Mouse (Mus musculus) brain, embryonic 18.5 days (tissue): ENCODE data around the gene Scgb1b2.

Experiments
- DNase-seq: peaks from one replicate; pipeline ENCODE4 v3.0.0-alpha.2; 2012; ENCODE audit warnings: low read depth, low spot score

Gene Scgb1b2

DNA sequence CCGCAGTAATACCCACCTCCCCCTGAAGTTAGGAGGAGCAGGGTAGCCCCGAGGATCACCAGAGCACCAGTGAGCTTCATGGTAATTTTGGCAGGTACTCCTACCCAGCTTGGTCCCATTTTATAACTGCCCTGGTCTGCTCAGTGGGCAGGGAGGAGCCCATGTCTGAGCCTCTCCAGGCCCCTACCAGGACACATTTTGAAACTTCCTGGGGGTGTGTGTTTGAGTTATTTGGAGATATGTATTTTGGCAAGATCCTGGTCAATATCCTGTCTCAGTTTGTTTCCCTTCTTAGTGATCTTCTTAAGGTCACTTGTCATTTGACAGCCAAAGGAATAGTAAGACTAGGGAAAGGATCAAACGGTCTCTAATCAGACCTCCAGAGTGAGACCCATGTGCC lies at the start of gene Scgb1b2:
Gene Scgb1b2 (minus strand): TSS at position 101 of the 400 bp plus-strand sequence.
- DNase-seq: no peak

DNA sequence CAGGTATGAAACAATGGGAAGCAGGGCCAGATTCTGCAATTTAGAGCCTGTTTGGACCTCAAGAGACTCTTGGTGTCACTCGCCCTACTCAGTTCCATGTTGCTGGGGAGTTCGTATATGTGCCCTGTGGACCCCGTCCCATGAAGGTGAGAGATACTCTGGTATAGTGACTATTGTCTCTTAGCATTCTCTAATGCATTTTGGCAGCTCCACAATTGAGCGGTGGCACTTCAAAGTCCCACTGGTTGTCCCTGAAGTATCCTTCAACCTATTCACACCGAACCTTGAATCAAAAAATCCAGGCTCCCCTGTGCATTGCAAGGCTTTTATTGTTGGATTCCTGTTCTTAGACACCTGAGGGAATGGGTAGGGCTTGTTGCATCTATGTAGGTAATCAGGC lies 1.4 kb downstream of the Scgb1b2 start, which contains the start of gene Scgb2b2:
Gene Scgb2b2 (plus strand): TSS at position 301 of the 400 bp plus-strand sequence.
- DNase-seq: no peak
